Mouse (Mus musculus) left cerebral cortex, postnatal 36 days (tissue): ENCODE data around the gene F2r. TPM values are rescaled to one million over a fixed set of nuclear protein-coding genes. Genes with fewer than 3 reads are reported as not detected.

Source experiments
- DNase-seq, 2 experiments: peaks; one replicate each; pipeline ENCODE4 v3.0.0; 2021 to 2022; ENCODE audit warnings: low spot score in 2 of 2, mixed read lengths in 1 of 2
- intact Hi-C: fragments of 180-260 bp; cut with DNase I; formaldehyde crosslinking; loops from one replicate; pipeline ENCODE4 v1.15.1; 2025
- total RNA-seq, 2 experiments: library from RNA; stranded (reverse); gene quantifications; 2 replicates each; pipeline ENCODE4 v1.2.3; 2021

Gene F2r
- total RNA-seq, 2 experiments from 2014 or later = 4.1 to 4.3 TPM

- intact Hi-C loops = no loop called here
- DNase-seq = no peak
Measured at GRCm38 (mm10) chr13:95634451-95634850, 16.2 kb upstream of the F2r start.

GRCm38 (mm10) chr13:95633384-95633783 is 15.1 kb upstream of the F2r start:
- peak in 1 of 2 experiments; percentile 12 for DNase-seq
- intact Hi-C loops = no loop called here

DNA sequence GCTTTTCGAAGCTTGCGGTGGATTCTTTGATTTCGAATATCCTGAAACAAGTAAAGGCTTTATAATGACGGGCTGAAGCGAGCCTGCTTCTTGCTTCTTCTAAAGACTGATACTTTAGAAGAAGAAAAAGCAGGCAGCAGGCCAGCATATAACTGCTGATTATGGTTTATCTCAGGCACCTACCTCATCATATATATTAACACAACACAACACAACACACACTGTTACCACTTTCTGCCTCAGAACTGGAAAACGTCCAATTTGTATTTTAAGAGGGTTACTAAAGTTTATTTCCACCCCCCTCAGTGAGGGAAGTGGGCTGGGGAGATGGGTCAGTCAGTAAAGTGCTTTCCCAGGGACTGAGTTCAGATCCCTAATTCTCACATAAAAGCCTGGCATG is 13.9 kb upstream of the F2r start:
- DNase-seq = no peak
- intact Hi-C loops = no loop called here

DNA sequence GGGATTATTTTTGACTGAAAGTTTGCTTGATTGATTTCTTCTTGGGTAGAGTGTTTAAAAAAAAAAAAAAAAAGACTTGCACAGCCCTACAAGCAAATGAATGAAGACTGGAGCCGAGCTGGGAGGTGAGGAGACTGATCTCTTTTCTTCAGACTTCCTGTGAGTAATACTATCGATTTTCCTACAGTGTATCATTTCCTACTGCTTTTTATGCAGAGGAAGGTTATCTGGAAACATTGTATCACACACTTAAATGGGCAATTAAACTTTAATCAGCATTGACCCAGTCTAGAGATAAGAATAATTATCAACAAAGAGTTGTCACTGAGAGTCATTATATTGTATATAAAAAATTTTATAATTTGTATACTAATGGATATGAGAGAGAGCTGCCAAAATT is 12.5 kb upstream of the F2r start:
- intact Hi-C loops = no loop called here
- DNase-seq = no peak

DNA sequence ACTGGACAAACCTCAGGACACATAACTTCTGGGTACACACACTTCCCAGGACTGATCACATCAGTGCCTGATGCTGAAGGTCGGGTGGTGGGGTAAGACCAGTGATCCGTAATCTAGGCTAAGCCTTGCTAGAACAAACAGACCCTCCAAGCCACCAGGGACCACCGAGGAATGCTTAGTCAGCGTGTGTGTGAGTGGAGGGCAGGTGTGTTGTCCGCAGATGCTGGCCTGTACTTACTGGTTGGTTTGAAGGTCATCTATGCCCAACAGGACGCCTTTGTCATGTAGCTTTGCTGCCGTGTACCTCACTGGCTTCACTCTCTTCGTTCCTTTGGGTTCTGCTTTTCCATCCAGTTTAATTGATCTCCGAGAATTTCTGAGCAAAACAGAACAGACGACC is 11.5 kb upstream of the F2r start:
- no peak for DNase-seq
- intact Hi-C loops = no loop called here

- no peak for DNase-seq
- intact Hi-C loops = no loop called here
Measured at GRCm38 (mm10) chr13:95626696-95627095, 8.4 kb upstream of the F2r start.

GRCm38 (mm10) chr13:95623042-95623441 is 4.8 kb upstream of the F2r start:
- intact Hi-C loops = no loop called here
- DNase-seq = no peak

GRCm38 (mm10) chr13:95621563-95621962 is 3.3 kb upstream of the F2r start:
- intact Hi-C loops = no loop called here
- no peak for DNase-seq

DNA sequence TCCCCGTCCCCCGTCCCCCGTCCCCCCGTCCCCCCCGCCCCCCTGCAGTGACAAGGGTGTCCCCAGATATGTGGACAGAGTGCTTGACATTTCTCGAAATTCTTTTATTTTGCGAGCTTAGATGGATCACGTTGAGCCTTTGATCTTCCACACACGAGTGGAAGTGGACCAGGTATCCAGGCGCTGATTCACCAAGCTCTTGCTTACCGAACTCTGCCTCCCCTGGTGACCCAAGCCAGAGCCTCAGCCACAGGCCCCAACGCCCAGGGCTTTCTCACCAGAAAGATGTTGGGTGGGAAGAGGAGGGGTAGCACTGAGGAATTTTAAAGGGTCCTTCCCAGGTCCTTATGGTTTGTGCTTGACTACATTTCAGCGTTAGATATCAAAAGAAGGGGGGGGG is 572 bp upstream of the F2r start:
- intact Hi-C loops = no loop called here
- no peak for DNase-seq

DNA sequence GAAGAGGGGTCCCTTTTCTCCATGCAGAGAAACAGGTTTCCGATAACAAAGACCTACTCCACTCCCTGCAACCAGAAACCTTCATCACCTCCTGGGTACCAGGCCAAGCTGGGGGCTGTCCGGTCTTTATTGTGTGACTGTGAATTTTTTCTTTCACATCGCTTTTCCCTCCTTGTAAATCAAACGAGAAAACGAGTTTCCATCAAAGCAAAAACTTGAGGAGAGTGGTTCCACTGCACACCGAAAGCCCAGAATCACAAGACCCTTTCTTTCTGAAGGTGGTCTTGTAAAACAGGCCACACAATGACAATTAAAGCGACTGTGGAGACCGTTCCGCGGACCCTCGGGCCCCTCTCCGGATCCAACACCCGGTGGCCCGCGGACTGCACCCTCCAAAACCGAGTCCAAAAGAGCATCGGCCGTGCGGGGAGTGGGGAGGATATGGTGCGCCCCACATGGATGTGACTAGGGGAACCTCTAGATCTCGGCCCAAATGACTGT is 566 bp downstream of the F2r start:
- intact Hi-C loops = no loop called here
- DNase-seq = no peak

DNA sequence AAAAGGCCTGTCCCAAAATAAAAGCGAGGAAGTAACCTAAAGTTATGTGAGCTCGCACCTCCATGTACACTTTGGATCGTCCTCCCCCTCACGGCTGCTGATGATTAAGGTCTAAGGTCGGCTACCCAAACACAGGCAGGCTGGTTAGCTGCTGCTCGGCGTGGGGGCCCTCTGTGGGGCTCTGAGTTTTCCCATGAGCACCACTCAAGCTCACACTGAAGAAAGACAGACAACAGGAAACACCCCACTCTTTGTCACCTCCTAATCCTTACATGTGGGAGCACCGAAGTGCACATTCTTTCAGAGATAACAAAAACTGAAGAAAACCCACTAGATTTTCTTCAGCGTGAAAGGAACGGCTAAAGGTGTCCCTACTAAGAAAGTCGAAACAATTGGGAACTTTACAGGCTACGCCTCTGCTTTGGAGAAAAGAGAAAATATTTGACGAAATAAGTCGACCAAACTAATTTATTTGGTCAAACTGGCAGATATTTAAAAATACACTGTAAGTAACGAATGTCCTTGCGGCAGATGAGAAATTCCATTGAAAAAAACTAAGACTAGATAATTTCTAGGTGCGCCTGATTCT is 1.1 kb downstream of the F2r start:
- intact Hi-C loops = no loop called here
- DNase-seq = no peak

DNA sequence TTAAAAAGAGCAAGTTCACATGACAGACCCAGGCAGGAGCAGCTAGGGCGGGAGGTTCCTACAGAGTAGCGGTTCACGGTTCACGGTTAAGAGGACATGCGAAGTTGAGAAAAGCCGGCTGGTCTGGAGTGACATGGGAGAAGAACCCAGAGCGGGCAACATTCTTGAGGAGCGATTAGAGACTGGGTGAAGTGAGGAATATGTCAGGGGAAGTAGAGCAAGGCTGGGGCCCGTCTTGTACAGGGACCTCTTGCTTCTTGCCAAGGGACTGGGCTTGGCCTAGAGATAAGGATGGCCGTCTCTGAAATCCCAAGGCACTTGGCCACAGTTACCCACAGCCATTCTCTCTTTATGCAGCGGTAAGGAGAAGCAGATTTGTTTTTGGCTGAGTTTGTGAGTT is 1.8 kb downstream of the F2r start:
- no peak for DNase-seq
- intact Hi-C loops = no loop called here

DNA sequence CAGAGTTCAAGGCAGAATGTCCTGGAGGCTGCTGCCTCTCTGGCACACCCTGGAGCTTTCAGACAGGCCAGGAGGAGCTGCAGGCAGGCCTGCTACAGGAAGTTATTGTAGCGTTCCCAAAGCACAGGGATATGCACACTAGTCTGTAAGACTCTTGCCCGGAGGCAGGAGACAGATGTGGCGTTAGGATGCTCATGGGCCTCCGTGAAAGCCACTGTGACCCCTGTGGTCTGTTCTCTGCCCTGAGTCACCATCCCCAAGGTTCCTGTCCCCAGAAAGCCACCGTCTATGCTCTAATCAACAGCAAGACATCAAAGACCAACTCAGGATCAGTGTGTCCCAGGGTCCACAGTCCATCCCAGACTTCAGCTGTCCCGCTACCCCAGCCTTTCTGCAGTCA is 3.5 kb downstream of the F2r start:
- DNase-seq = no peak
- intact Hi-C loops = no loop called here

DNA sequence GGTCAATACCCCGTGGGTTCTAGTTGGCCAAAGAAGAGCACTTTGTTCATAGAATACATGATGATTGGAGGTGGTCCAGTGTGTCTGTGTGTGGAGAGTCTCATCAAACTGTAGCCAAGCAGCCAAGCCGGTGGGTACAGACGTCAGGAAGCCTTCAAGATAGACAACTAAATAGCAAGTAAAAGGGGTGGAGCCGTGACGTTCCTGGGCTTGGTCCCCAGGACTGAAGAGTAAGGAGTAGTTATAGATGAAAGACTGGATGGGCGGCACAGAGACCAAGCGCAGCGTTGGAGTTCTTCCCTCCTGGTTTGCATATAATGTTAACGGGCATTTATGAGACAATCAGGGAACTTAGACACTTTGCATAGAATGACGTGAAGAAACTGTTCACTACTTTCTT is 6.0 kb downstream of the F2r start:
- intact Hi-C loops = no loop called here
- no peak for DNase-seq

DNA sequence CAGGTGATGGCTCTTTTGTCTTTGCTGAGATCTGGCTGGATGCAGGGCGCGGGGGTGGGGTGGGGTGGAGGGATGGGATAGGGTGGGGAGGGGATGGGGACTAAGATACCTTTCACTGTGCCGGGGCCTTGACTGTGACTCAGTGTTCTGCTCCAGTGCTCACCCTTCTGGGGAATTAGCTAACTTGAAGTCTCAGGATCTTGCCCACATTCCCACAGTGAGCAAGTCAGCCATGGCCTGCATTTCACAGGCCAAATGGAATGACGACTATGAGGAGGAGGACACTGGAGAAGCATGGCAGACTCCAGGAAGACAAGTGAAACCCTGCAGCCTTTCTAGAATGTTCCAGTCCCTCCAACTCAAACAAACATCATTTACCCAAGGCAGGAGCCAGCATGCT is 6.5 kb downstream of the F2r start:
- intact Hi-C loops = no loop called here

GRCm38 (mm10) chr13:95610786-95611562 is 7.3 kb downstream of the F2r start:
- intact Hi-C loops = no loop called here
- DNase-seq = no peak

More for the DNA sequence above, 6.5 kb downstream of the F2r start:
- DNase-seq = no peak

DNA sequence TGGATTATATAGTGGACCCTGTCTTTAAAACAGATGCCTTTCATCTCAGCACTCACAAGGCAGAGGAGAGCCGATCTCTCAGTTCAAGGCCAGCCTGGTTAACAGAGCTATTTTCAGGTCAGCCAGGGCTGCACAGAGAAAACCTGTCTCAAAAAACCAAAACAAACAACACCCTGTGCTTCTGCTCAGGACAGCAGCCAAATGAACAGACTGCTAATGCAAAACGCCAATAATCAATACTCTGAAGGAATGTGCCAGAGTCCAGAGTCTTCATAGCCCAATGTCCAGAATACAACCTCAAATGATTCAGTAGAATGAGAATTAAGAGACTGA is 9.2 kb downstream of the F2r start:
- intact Hi-C loops = no loop called here
- DNase-seq = no peak

GRCm38 (mm10) chr13:95608416-95609087 is 9.7 kb downstream of the F2r start:
- intact Hi-C loops = no loop called here
- no peak for DNase-seq

DNA sequence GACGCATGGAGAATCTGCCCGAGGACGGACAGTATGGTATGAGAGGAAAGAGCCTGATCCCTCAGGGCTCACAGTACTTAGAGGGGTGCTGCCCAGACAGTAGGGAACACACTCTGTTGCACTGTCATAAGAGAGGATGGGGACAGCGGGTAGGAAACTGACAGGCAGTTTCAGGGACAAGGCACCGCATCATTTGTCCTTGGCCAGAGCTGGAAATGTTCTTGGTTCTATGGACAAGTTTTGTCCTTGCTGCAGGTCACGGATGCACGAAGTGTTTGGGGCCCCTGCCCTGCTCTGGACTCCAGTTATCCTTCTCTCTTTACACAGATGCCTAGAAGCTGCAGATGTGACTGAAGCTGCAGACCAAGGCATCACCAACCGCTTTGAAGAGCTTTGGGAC is 11.3 kb downstream of the F2r start:
- no peak for DNase-seq
- intact Hi-C loops = no loop called here

DNA sequence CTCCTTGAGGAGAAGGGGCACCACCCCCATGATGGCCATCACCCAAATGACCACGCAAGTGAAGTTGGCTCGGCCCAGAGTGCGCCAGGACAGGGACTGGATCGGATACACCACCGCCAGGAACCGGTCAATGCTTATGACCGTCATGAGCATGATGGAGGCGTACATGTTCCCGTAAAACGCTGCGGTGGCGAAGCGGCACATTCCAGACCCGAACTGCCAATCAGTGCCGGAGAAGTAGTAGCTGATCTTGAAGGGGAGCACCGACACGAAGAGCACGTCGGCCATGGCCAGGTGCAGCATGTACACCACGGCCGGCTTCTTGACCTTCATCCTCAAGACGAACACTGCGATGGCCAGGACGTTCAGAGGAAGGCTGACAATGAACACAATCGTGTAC is 14.0 kb downstream of the F2r start:
- DNase-seq = no peak
- intact Hi-C loops = no loop called here

- intact Hi-C loops = no loop called here
- DNase-seq = no peak
Measured at GRCm38 (mm10) chr13:95599833-95600359, 18.4 kb downstream of the F2r start.
